Mouse (Mus musculus): ENCODE results near the gene Smg1. TPM values are rescaled to one million over a fixed set of nuclear protein-coding genes. Genes with fewer than 3 reads are reported as not detected.

Smg1 gene
- polyA plus RNA-seq, 1 experiment from 2014 or later = 14.2 TPM

- Histone ChIP-seq H3K9me3 (replicated peaks; ENCODE audit: control insufficient read depth, low read length) (no peaks in the 10 kb centered on the region), H3K4me3 (replicated peaks; ENCODE audit: low read length) (peak overlapping the region; percentile 76), H3K4me1 (ENCODE audit: control insufficient read depth, insufficient read depth, low read length) (peaks cover 42% of the 10 kb centered on the region), H3K9ac (ENCODE audit: low read length) (peak overlapping the region; percentile 87; the same call in 1 of the 2 replicates), H3K27ac (ENCODE audit: low read length) (no peak overlapping the region), H3K36me3 (ENCODE audit: control insufficient read depth, insufficient read depth, low read length) (peaks cover 35% of the 10 kb centered on the region), H3K27me3 (ENCODE audit: control insufficient read depth, insufficient read depth, low read length) (no peaks in the 10 kb centered on the region), H3K4me2 (ENCODE audit: low read depth, low read length) (peak overlapping the region; percentile 91)
- no peak for ATAC-seq (ENCODE audit: insufficient read depth, low FRiP score)
- WGBS = 58% methylated on average over 5 of the region's 5 CpGs
Observed at GRCm38 (mm10) chr7:118113541-118114297, 129.8 kb downstream of the Smg1 start.

GRCm38 (mm10) chr7:118111128-118111527, 132.3 kb downstream of the Smg1 start:
- H3K4me3 ChIP-seq (replicated peaks; ENCODE audit: low read length) = no peak overlapping the region
- H3K36me3 ChIP-seq (ENCODE audit: control insufficient read depth, insufficient read depth, low read length) = peaks cover 55% of the 10 kb centered on the region
- H3K9me3 ChIP-seq (replicated peaks; ENCODE audit: control insufficient read depth, low read length) = no peaks in the 10 kb centered on the region
- 62% methylated on average over 3 of the region's 3 CpGs for WGBS
- H3K27me3 ChIP-seq (ENCODE audit: control insufficient read depth, insufficient read depth, low read length) = no peaks in the 10 kb centered on the region
- H3K4me1 ChIP-seq (ENCODE audit: control insufficient read depth, insufficient read depth, low read length) = peaks cover 42% of the 10 kb centered on the region
- ATAC-seq (ENCODE audit: insufficient read depth, low FRiP score) = no peak
- 0 out of 2 replicates have a peak overlapping the region, but pooled peaks have one; percentile 9 for H3K9ac ChIP-seq (ENCODE audit: low read length)
- peak overlapping the region; percentile 91 for H3K4me2 ChIP-seq (ENCODE audit: low read depth, low read length)
- H3K27ac ChIP-seq (ENCODE audit: low read length) = no peak overlapping the region

GRCm38 (mm10) chr7:118107671-118108070, 135.8 kb downstream of the Smg1 start:
- no peaks in the 10 kb centered on the region for H3K9me3 ChIP-seq (replicated peaks; ENCODE audit: control insufficient read depth, low read length)
- H3K27me3 ChIP-seq (ENCODE audit: control insufficient read depth, insufficient read depth, low read length) = no peaks in the 10 kb centered on the region
- ATAC-seq (ENCODE audit: insufficient read depth, low FRiP score) = no peak
- H3K4me2 ChIP-seq (ENCODE audit: low read depth, low read length) = no peak overlapping the region
- H3K4me1 ChIP-seq (ENCODE audit: control insufficient read depth, insufficient read depth, low read length) = peaks cover 23% of the 10 kb centered on the region
- H3K9ac ChIP-seq (ENCODE audit: low read length) = no peak overlapping the region
- H3K4me3 ChIP-seq (replicated peaks; ENCODE audit: low read length) = no peak overlapping the region
- no peak overlapping the region for H3K27ac ChIP-seq (ENCODE audit: low read length)
- peaks cover 56% of the 10 kb centered on the region for H3K36me3 ChIP-seq (ENCODE audit: control insufficient read depth, insufficient read depth, low read length)
- WGBS = 90% methylated on average over 1 of the region's 1 CpGs

GRCm38 (mm10) chr7:118104458-118105052, 138.9 kb downstream of the Smg1 start:
- peaks cover 39% of the 10 kb centered on the region for H3K36me3 ChIP-seq (ENCODE audit: control insufficient read depth, insufficient read depth, low read length)
- WGBS = 66% methylated on average over 5 of the region's 5 CpGs
- H3K9ac ChIP-seq (ENCODE audit: low read length) = no peak overlapping the region
- no peaks in the 10 kb centered on the region for H3K4me1 ChIP-seq (ENCODE audit: control insufficient read depth, insufficient read depth, low read length)
- H3K27ac ChIP-seq (ENCODE audit: low read length) = no peak overlapping the region
- ATAC-seq (ENCODE audit: insufficient read depth, low FRiP score) = no peak
- no peak overlapping the region for H3K4me3 ChIP-seq (replicated peaks; ENCODE audit: low read length)
- H3K4me2 ChIP-seq (ENCODE audit: low read depth, low read length) = no peak overlapping the region
- H3K27me3 ChIP-seq (ENCODE audit: control insufficient read depth, insufficient read depth, low read length) = no peaks in the 10 kb centered on the region
- no peaks in the 10 kb centered on the region for H3K9me3 ChIP-seq (replicated peaks; ENCODE audit: control insufficient read depth, low read length)

- peak overlapping the region; percentile 28; the same call in 1 of the 2 replicates for H3K27ac ChIP-seq (ENCODE audit: low read length)
- WGBS = 37% methylated on average over 5 of the region's 5 CpGs
- H3K27me3 ChIP-seq (ENCODE audit: control insufficient read depth, insufficient read depth, low read length) = no peaks in the 10 kb centered on the region
- no peaks in the 10 kb centered on the region for H3K9me3 ChIP-seq (replicated peaks; ENCODE audit: control insufficient read depth, low read length)
- peaks cover 32% of the 10 kb centered on the region for H3K36me3 ChIP-seq (ENCODE audit: control insufficient read depth, insufficient read depth, low read length)
- no peak overlapping the region for H3K4me3 ChIP-seq (replicated peaks; ENCODE audit: low read length)
- H3K4me1 ChIP-seq (ENCODE audit: control insufficient read depth, insufficient read depth, low read length) = no peaks in the 10 kb centered on the region
- H3K4me2 ChIP-seq (ENCODE audit: low read depth, low read length) = no peak overlapping the region
- H3K9ac ChIP-seq (ENCODE audit: low read length) = no peak overlapping the region
- ATAC-seq (ENCODE audit: insufficient read depth, low FRiP score) = no peak; the same call in 1 of the 2 replicates
Observed at GRCm38 (mm10) chr7:118103462-118104379, 139.7 kb downstream of the Smg1 start.

- ATAC-seq (ENCODE audit: insufficient read depth, low FRiP score) = peak; percentile 63
- Histone ChIP-seq H3K36me3 (ENCODE audit: control insufficient read depth, insufficient read depth, low read length) (peaks cover 23% of the 10 kb centered on the region), H3K9me3 (replicated peaks; ENCODE audit: control insufficient read depth, low read length) (no peaks in the 10 kb centered on the region), H3K27ac (ENCODE audit: low read length) (peak overlapping the region; percentile 28; the same call in 1 of the 2 replicates), H3K4me3 (replicated peaks; ENCODE audit: low read length) (no peak overlapping the region), H3K27me3 (ENCODE audit: control insufficient read depth, insufficient read depth, low read length) (no peaks in the 10 kb centered on the region), H3K9ac (ENCODE audit: low read length) (no peak overlapping the region), H3K4me1 (ENCODE audit: control insufficient read depth, insufficient read depth, low read length) (no peaks in the 10 kb centered on the region), H3K4me2 (ENCODE audit: low read depth, low read length) (no peak overlapping the region)
- WGBS = 43% methylated on average over 4 of the region's 4 CpGs
Observed at GRCm38 (mm10) chr7:118102678-118103461, 140.6 kb downstream of the Smg1 start.

- ATAC-seq (ENCODE audit: insufficient read depth, low FRiP score) = no peak
- H3K4me2 ChIP-seq (ENCODE audit: low read depth, low read length) = no peak overlapping the region
- H3K36me3 ChIP-seq (ENCODE audit: control insufficient read depth, insufficient read depth, low read length) = peaks cover 19% of the 10 kb centered on the region
- H3K27me3 ChIP-seq (ENCODE audit: control insufficient read depth, insufficient read depth, low read length) = no peaks in the 10 kb centered on the region
- H3K4me3 ChIP-seq (replicated peaks; ENCODE audit: low read length) = no peak overlapping the region
- H3K9me3 ChIP-seq (replicated peaks; ENCODE audit: control insufficient read depth, low read length) = no peaks in the 10 kb centered on the region
- H3K9ac ChIP-seq (ENCODE audit: low read length) = no peak overlapping the region
- H3K27ac ChIP-seq (ENCODE audit: low read length) = no peak overlapping the region
- H3K4me1 ChIP-seq (ENCODE audit: control insufficient read depth, insufficient read depth, low read length) = no peaks in the 10 kb centered on the region
- WGBS = 37% methylated on average over 4 of the region's 4 CpGs
Observed at GRCm38 (mm10) chr7:118102231-118102630, 141.2 kb downstream of the Smg1 start.

- WGBS = 60% methylated on average over 7 of the region's 7 CpGs
- no peaks in the 10 kb centered on the region for H3K36me3 ChIP-seq (ENCODE audit: control insufficient read depth, insufficient read depth, low read length)
- H3K27ac ChIP-seq (ENCODE audit: low read length) = no peak overlapping the region
- no peaks in the 10 kb centered on the region for H3K27me3 ChIP-seq (ENCODE audit: control insufficient read depth, insufficient read depth, low read length)
- no peaks in the 10 kb centered on the region for H3K4me1 ChIP-seq (ENCODE audit: control insufficient read depth, insufficient read depth, low read length)
- no peak overlapping the region for H3K9ac ChIP-seq (ENCODE audit: low read length)
- H3K9me3 ChIP-seq (replicated peaks; ENCODE audit: control insufficient read depth, low read length) = no peaks in the 10 kb centered on the region
- no peak for ATAC-seq (ENCODE audit: insufficient read depth, low FRiP score)
- H3K4me3 ChIP-seq (replicated peaks; ENCODE audit: low read length) = no peak overlapping the region
- H3K4me2 ChIP-seq (ENCODE audit: low read depth, low read length) = no peak overlapping the region
Observed at GRCm38 (mm10) chr7:118097615-118098014, 145.9 kb downstream of the Smg1 start.

Measured in stomach, embryonic 16.5 days (tissue).